Mouse (Mus musculus) heart, embryonic 16.5 days (tissue): ENCODE measurements around the gene Il1rl2. TPM values are rescaled to one million over a fixed set of nuclear protein-coding genes. Genes with fewer than 3 reads are reported as not detected.
A peak's percentile ranks its signal among the peaks of the same experiment; 100 is the strongest.

ENCODE experiments used
- ATAC-seq: fragments of 200-750 bp; cut with Nextera tagmentation; replicated peaks from 2 replicates; pipeline ENCODE4 v1.8.0; 2017; ENCODE audit warnings: moderate number of reproducible peaks; ENCODE audit not compliant: insufficient read depth, low FRiP score; ENCODE audit errors: extremely low read depth
- H3K27ac ChIP-seq: fragments of 300-500 bp; sonication (generic); 2 replicates; pipeline ENCODE4 v1.5.1; 2014; ENCODE audit warnings: mild to moderate bottlenecking, low read length, control low read depth, moderate library complexity
- H3K27me3 ChIP-seq: fragments of 300-500 bp; sonication (generic); 2 replicates; pipeline ENCODE4 v1.6.1; 2014; ENCODE audit warnings: low read length, mixed read lengths; ENCODE audit not compliant: control insufficient read depth, insufficient read depth
- H3K36me3 ChIP-seq: fragments of 300-500 bp; sonication (generic); 2 replicates; pipeline ENCODE4 v1.6.1; 2014; ENCODE audit not compliant: control insufficient read depth, insufficient read depth
- H3K4me1 ChIP-seq: fragments of 300-500 bp; sonication (generic); 2 replicates; pipeline ENCODE4 v1.6.1; 2014; ENCODE audit warnings: low read length, mixed read lengths; ENCODE audit not compliant: control insufficient read depth, insufficient read depth
- H3K4me2 ChIP-seq: fragments of 300-500 bp; sonication (generic); 2 replicates; pipeline ENCODE4 v1.6.1; 2014; ENCODE audit warnings: low read depth, mild to moderate bottlenecking, control low read depth, low read length
- H3K4me3 ChIP-seq: fragments of 300-500 bp; sonication (generic); 2 replicates; pipeline ENCODE4 v1.5.1; 2014; ENCODE audit warnings: mild to moderate bottlenecking, control low read depth, low read length
- H3K9ac ChIP-seq: fragments of 300-500 bp; sonication (generic); 2 replicates; pipeline ENCODE4 v1.6.1; 2014; ENCODE audit warnings: low read length, control low read depth
- H3K9me3 ChIP-seq: fragments of 300-500 bp; sonication (generic); replicated peaks from 2 replicates; pipeline ENCODE4 v1.6.1; 2016; ENCODE audit warnings: low read length; ENCODE audit not compliant: control insufficient read depth
- WGBS: fragments of 180-500 bp; shearing (Covaris S2); extraction: QIAGEN DNeasy Blood & Tissue Kit; methylation state at CpG from one replicate; pipeline ENCODE4 v1.1.7; 2014; 5-methylcytosine and 5-hydroxymethylcytosine counted together
- polyA plus RNA-seq: library from polyadenylated mRNA; unstranded; fragments of >200 nt; fragmentation: Nextera tagmentation; extraction: Ambion mirVana; gene quantifications from 2 replicates; pipeline ENCODE4 v1.2.1, GENCODE M21; 2015

Il1rl2 gene
- polyA plus RNA-seq, 1 experiment from 2014 or later: 5.2 TPM

DNA sequence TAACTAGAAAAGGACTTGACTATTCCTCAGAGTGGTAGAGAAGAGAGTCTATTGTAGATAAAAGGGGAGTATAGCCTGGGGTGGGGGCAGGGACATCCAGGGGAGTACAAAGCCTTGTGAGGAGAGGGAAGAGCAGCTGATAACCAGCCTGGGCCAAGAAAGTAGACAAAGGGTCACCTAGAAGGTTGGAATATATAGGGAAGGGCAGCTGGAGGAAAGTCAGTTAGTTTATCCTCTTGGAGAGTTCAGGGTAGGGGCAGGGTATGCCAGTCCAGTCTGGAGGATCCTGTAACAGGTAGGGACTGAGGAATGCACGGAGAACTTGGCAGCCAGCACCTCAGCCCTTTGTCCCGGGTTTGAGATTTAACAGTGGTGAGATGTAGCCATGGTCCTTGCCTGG is 33.9 kb downstream of the Il1rl2 start:
- no peak for ATAC-seq
- Histone ChIP-seq H3K27me3 (no peaks in the 10 kb centered on the region), H3K36me3 (no peaks in the 10 kb centered on the region), H3K9ac (no peak overlapping the region), H3K9me3 (no peaks in the 10 kb centered on the region), H3K4me3 (no peak overlapping the region), H3K27ac (no peak overlapping the region), H3K4me1 (peaks cover 4% of the 10 kb centered on the region; the same call in 1 of the 2 replicates), H3K4me2 (no peak overlapping the region)
- 35% methylated on average over 2 of the region's 2 CpGs for WGBS

DNA sequence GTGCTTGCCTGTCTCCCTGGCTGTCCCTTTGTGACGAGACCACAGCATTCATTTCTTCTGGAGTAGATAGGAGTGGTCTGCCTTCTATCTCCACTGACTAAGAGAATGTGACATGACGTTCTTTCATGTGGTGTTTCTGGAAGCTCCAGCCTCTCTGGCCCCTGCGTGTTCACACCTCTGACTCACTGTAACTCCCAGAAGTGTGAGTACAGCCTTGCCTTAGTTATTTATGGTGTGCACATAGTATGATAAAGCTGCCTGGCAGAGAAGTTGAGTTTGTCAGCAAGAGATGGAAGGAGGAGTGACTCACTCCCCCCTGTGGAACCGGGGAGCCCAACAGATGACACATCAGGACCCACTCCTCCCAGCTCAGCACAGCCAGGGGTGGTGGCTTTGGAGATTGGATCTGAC is 34.4 kb downstream of the Il1rl2 start:
- Histone ChIP-seq H3K4me2 (no peak overlapping the region), H3K27me3 (no peaks in the 10 kb centered on the region), H3K4me1 (peaks cover 4% of the 10 kb centered on the region; the same call in 1 of the 2 replicates), H3K9me3 (no peaks in the 10 kb centered on the region), H3K4me3 (no peak overlapping the region), H3K27ac (no peak overlapping the region), H3K9ac (no peak overlapping the region), H3K36me3 (no peaks in the 10 kb centered on the region)
- 14% methylated on average over 4 of the region's 4 CpGs for WGBS
- peak; percentile 59 for ATAC-seq

DNA sequence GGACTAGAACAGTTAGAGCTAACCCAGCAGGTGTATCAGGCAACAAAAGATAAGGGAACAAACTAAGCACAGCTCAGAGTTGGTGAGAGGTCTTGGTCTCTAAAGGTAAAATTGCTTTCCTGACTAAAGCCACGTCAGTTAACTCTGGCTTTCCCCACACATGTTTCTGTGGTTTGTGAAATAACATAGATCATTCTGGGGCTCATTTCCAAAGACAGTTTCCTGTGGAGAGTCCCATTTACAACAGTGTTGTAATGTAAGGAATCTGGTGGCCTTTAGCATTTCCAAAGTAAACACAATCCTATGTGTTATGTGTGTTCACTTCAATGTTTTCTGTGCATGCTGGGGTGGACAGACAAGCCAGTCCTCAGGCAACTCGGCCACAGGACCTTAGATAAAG is 35.3 kb downstream of the Il1rl2 start:
- no peak overlapping the region for H3K9ac ChIP-seq
- no peaks in the 10 kb centered on the region for H3K9me3 ChIP-seq
- H3K4me3 ChIP-seq: no peak overlapping the region
- H3K4me2 ChIP-seq: no peak overlapping the region
- H3K27ac ChIP-seq: no peak overlapping the region
- H3K27me3 ChIP-seq: no peaks in the 10 kb centered on the region
- WGBS: 48% methylated on average over 2 of the region's 2 CpGs
- H3K36me3 ChIP-seq: no peaks in the 10 kb centered on the region
- H3K4me1 ChIP-seq: peaks cover 4% of the 10 kb centered on the region; the same call in 1 of the 2 replicates
- no peak for ATAC-seq

DNA sequence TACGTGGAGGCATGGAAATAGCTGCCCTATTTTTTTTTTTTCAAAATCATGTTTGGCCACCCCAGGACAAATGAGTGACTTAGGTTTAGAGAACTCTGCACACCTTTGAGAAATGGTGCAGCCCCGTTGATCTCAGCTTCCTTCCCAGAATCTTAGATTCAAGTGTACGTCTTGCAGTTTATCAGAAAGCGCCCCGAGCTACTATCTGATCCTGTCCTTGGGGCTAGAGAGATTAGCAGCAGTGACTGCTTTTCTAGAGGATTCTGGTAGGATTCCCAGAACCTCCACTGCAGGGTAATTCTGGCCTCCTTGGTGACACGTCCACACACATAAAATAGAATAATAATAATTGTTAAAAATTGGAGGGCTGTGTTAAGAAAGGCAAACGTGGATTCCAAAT is 36.6 kb downstream of the Il1rl2 start:
- no peak overlapping the region for H3K4me3 ChIP-seq
- H3K27me3 ChIP-seq: no peaks in the 10 kb centered on the region
- ATAC-seq: no peak
- H3K4me1 ChIP-seq: peaks cover 4% of the 10 kb centered on the region; the same call in 1 of the 2 replicates
- no peaks in the 10 kb centered on the region for H3K9me3 ChIP-seq
- H3K9ac ChIP-seq: no peak overlapping the region
- no peak overlapping the region for H3K27ac ChIP-seq
- WGBS: 53% methylated on average over 7 of the region's 7 CpGs
- H3K36me3 ChIP-seq: no peaks in the 10 kb centered on the region; the same call in 1 of the 2 replicates
- no peak overlapping the region for H3K4me2 ChIP-seq

DNA sequence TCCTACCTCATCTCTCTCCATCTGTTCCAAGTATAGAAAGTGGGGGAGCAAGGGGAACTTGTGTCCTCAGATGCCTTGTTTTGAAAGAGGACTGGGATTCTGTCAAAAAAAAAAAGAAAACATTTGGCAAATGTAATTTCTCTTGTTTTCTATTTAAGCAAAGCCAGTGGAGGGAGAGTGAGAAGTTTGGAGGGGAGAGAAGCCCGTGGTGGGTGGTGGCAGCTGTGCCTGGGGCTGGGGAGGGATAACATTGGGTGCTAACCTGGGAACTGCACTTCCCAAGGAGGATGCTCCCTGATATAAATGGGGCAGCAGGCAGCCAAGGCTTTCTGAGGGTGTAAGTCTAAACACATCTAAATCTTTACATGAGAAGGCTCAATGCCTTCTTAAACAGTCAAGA is 37.2 kb downstream of the Il1rl2 start:
- Histone ChIP-seq H3K9me3 (no peaks in the 10 kb centered on the region), H3K27ac (no peak overlapping the region), H3K9ac (no peak overlapping the region), H3K27me3 (no peaks in the 10 kb centered on the region), H3K4me3 (no peak overlapping the region), H3K36me3 (no peaks in the 10 kb centered on the region; the same call in 1 of the 2 replicates), H3K4me2 (no peak overlapping the region), H3K4me1 (peaks cover 4% of the 10 kb centered on the region; the same call in 1 of the 2 replicates)
- ATAC-seq: no peak
- 44% methylated on average over 1 of the region's 1 CpGs for WGBS

DNA sequence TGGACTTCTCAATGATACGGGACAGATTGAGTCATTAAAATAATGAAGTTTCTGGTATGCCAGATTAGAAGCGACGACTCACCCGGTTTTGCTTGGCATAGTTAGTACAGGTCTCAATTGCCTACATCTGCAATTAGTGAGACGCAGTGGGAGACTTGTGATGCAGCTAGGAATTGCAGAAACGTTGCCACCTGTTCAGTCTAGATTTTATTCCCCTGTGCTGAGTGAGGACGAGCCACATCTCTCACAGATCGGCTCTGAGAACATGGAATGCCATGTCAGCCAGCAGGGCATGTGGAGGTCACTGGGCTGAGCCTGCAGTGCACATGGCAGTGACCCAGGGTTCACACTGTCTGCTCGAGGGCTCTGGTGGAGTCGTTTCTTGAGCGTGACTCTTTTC is 38.4 kb downstream of the Il1rl2 start:
- H3K4me1 ChIP-seq: peaks cover 4% of the 10 kb centered on the region; the same call in 1 of the 2 replicates
- H3K4me2 ChIP-seq: no peak overlapping the region
- H3K9ac ChIP-seq: no peak overlapping the region
- H3K36me3 ChIP-seq: no peaks in the 10 kb centered on the region; the same call in 1 of the 2 replicates
- ATAC-seq: no peak
- H3K27ac ChIP-seq: no peak overlapping the region
- H3K9me3 ChIP-seq: no peaks in the 10 kb centered on the region
- 56% methylated on average over 11 of the region's 11 CpGs for WGBS
- no peaks in the 10 kb centered on the region for H3K27me3 ChIP-seq
- no peak overlapping the region for H3K4me3 ChIP-seq

DNA sequence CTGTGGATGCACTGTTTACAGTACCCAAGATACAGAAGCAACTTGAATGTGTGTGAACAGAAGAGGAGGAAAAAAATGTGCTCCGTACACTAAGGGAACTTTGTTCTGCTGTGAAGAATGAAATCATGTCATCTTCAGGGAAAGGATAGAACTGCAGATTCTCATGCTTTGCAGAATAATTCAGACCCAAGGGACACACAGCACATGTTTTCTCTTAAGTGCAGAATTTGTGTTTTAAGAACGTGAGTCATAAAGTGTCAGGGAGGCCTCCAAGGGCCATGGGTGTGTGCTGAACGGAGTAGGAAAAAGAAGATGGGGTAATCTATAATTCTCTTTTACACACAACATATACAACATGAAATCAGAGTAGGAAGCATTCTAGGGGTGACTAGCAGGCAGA is 48.5 kb downstream of the Il1rl2 start:
- no peaks in the 10 kb centered on the region for H3K36me3 ChIP-seq
- H3K27ac ChIP-seq: no peak overlapping the region
- no peak overlapping the region for H3K4me3 ChIP-seq
- 79% methylated on average over 3 of the region's 3 CpGs for WGBS
- H3K4me2 ChIP-seq: no peak overlapping the region
- H3K4me1 ChIP-seq: no peaks in the 10 kb centered on the region
- H3K9ac ChIP-seq: no peak overlapping the region
- H3K27me3 ChIP-seq: no peaks in the 10 kb centered on the region
- no peak for ATAC-seq
- no peaks in the 10 kb centered on the region for H3K9me3 ChIP-seq

DNA sequence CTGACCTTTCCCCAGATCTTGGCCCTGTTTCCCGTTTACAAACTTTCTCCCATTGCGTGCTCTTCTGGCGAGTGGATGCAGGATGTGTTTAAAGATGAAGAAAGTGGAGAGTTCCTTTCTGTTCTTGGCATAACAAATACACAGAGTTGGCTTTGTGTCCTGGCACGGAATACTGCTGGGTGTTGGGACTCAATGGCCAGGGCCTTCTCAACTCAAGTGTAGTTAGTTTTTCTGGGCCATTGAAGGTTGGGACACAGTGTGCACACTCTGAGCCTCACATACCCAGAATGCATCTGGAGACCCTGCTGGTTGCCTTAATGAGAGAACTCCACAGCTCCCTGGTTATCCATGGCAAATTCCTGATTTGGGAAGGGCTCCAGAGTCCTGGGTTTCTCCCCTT is 50.7 kb downstream of the Il1rl2 start:
- Histone ChIP-seq H3K4me1 (no peaks in the 10 kb centered on the region), H3K9ac (no peak overlapping the region), H3K9me3 (no peaks in the 10 kb centered on the region), H3K36me3 (no peaks in the 10 kb centered on the region), H3K27ac (no peak overlapping the region), H3K4me3 (no peak overlapping the region), H3K27me3 (no peaks in the 10 kb centered on the region), H3K4me2 (no peak overlapping the region)
- WGBS: 59% methylated on average over 4 of the region's 4 CpGs
- no peak for ATAC-seq

DNA sequence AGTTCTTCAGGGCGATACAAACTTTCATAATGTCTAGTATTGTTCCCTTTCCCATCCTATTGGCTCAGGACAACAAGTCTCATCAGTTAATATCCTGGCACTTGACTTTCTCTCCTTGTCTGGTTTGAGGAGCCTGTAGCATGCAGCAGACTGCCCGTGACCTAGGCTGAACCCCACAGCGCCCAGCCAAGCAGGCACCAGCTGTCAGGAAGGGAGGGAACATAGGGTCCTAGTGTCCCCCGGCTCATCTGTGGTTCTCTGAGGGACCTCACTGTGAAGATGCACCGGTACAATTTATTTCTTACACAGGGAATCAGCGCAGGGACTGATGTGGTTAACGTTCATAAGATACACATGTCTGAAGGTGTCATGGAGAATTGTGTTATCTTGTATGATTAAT is 52.3 kb downstream of the Il1rl2 start:
- Histone ChIP-seq H3K9me3 (no peaks in the 10 kb centered on the region), H3K27me3 (no peaks in the 10 kb centered on the region), H3K36me3 (no peaks in the 10 kb centered on the region), H3K4me3 (no peak overlapping the region), H3K4me1 (no peaks in the 10 kb centered on the region), H3K27ac (no peak overlapping the region), H3K9ac (no peak overlapping the region), H3K4me2 (no peak overlapping the region)
- ATAC-seq: no peak
- 53% methylated on average over 7 of the region's 7 CpGs for WGBS
